Mouse (Mus musculus) bone marrow, adult 2 months (tissue): ENCODE measurements at regions not wholly inside any gene's neighbourhood (a gene's known extent, or its start where the extent isn't known, plus 50 kb on each side); places are given as distances from the start of the nearest gene placed in this dataset.

Source experiments
- H3K27ac ChIP-seq: fragments of 200-500 bp; 2 replicates; pipeline ENCODE4 v1.5.1; 2012; ENCODE audit warnings: low read depth, mild to moderate bottlenecking, control low read depth, inconsistent platforms, low read length; ENCODE audit not compliant: control insufficient read depth, poor library complexity, insufficient read depth
- H3K4me1 ChIP-seq: fragments of 200-500 bp; 2 replicates; pipeline ENCODE4 v1.6.1; 2011; ENCODE audit warnings: low read length; ENCODE audit not compliant: control insufficient read depth, insufficient read depth
- H3K4me3 ChIP-seq: fragments of 200-500 bp; replicated peaks from 2 replicates; pipeline ENCODE3; 2011; ENCODE audit warnings: mild to moderate bottlenecking, low read depth, low read length, control low read depth; ENCODE audit not compliant: control insufficient read depth
- CTCF ChIP-seq: fragments of 200-500 bp; IDR thresholded peaks from 2 replicates; pipeline ENCODE4 v1.5.1; 2011; ENCODE audit warnings: low read length, control low read depth; ENCODE audit not compliant: control insufficient read depth, insufficient read depth
- POLR2A ChIP-seq: fragments of 200-500 bp; IDR thresholded peaks from 2 replicates; pipeline ENCODE4 v1.6.1; 2011; ENCODE audit warnings: low read depth, mild to moderate bottlenecking, control low read depth, low read length, borderline replicate concordance; ENCODE audit not compliant: control insufficient read depth
- WGBS: fragments of 180-500 bp; shearing (Covaris S2); methylation state at CpG from one replicate; pipeline ENCODE4 v1.1.7; 2018; 5-methylcytosine and 5-hydroxymethylcytosine counted together

DNA sequence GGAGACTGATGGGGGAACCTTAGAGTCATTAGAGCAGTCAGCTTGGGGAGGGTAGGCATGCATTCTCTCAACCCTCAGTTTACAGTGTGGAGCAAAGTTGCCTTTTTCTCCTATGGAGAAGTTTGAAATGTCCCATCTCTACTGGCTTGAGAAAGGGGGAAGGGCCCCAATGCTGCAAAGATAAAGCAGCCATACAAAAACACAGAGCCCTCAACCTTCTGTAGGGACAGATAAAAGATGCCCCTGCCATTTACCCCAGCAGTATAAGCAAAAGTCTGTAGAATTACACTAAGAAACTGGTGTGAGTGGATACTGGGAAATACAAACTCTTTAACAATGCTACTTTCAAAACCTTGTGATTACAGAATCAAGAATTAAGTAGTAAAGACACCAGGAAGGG lies 71.9 kb upstream of the Tmem215 start:
- Histone ChIP-seq H3K4me3 (no peak overlapping the region), H3K27ac (no peak overlapping the region), H3K4me1 (no peaks in the 10 kb centered on the region)
- no peak for TF ChIP-seq POLR2A
- TF ChIP-seq CTCF, result no peak

GRCm38 (mm10) chr4:40390183-40390582 lies 81.8 kb upstream of the Tmem215 start:
- H3K27ac ChIP-seq, result no peak overlapping the region
- WGBS, result 45% methylated on average over 1 of the region's 1 CpGs
- no peaks in the 10 kb centered on the region for H3K4me1 ChIP-seq
- TF ChIP-seq CTCF (no peak), POLR2A (no peak)
- no peak overlapping the region for H3K4me3 ChIP-seq

DNA sequence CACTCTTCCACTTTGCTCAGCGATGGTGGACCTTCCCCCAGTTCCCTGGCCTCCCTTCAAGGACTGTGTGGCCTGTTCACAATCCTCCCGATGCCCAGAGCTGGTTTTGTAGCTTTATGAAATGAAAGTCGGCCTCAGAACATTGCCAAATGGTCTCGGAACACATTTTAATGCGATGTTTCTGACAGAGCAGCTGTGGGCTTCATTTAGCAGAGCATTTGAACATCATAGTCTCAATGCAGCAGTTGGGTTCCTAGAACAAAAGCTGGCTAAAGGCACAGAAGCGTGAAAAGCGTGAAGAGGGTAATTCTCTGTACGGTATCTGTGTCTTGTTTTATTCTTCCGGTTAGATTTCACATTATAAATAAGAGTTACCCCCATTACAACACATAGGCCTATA lies 86.7 kb upstream of the Tmem215 start:
- H3K4me3 ChIP-seq, result no peak overlapping the region
- no peak overlapping the region for H3K27ac ChIP-seq
- TF ChIP-seq POLR2A (no peak), CTCF (no peak)
- WGBS, result 85% methylated on average over 9 of the region's 9 CpGs
- no peaks in the 10 kb centered on the region; the same call in 1 of the 2 replicates for H3K4me1 ChIP-seq

DNA sequence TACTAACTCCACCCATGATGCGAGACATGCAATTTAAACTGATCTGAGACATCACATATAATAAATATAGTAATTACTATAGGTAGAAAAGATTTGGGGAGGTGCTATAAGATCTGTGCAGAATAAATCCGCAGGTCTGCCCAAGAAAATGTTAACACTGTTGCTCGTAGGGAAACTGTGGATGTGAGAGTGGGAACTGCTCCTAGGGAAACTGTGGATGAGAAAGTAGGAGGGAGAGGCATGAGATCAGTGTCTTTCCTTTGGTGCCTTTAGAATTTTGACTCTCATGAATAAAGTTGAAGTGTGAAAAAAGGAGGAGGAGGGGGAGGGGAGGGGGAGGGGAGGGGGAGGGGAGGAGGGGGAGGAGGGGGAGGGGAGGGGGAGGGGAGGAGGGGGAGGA lies 87.3 kb upstream of the Tmem215 start:
- Histone ChIP-seq H3K4me3 (no peak overlapping the region), H3K4me1 (no peaks in the 10 kb centered on the region; the same call in 1 of the 2 replicates), H3K27ac (no peak overlapping the region)
- TF ChIP-seq CTCF (no peak), POLR2A (no peak)
- 83% methylated on average over 3 of the region's 3 CpGs for WGBS

- Histone ChIP-seq H3K4me1 (no peaks in the 10 kb centered on the region; the same call in 1 of the 2 replicates), H3K4me3 (no peak overlapping the region), H3K27ac (no peak overlapping the region)
- WGBS, result 4% methylated on average over 8 of the region's 8 CpGs
- TF ChIP-seq CTCF (no peak), POLR2A (no peak)
Measured at GRCm38 (mm10) chr4:40380309-40380708, 91.7 kb upstream of the Tmem215 start.

DNA sequence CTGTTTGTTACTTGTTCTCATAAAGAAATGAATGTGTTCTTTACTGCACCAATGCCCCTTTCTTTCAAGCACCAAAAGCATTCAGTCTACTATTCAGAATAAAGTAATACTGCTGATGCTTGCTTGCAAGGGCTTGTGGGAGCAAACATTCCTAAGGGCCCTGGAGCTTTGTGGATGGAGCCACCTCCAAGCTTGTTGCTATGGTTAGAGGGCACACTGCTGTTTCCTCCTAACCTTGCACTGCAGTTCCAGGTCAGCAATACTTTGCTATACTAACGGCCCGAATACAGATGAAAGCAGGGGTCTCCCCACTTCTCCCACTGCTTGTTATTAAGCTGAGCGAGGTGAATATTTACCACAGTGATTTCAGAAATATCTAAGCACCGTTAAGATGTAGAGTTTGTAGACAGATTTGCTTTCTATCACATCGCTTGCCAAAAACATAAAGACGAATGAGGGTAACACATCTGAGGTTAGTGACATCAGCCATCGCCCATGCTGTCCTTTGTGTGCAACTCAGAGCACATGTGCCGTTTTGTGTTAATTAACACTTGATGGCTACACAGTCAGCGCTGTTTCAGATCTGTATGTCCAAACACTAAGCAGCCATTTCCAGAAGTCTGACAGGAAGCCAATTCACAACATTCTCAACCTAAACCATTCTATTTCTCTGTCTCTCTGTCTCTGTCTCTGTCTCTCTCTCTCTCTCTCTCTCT lies 96.4 kb upstream of the Ndufb6 start:
- H3K4me1 ChIP-seq, result no peaks in the 10 kb centered on the region; the same call in 1 of the 2 replicates
- no peak overlapping the region for H3K27ac ChIP-seq
- TF ChIP-seq CTCF (no peak), POLR2A (no peak)
- 77% methylated on average over 9 of the region's 9 CpGs for WGBS
- no peak overlapping the region for H3K4me3 ChIP-seq

DNA sequence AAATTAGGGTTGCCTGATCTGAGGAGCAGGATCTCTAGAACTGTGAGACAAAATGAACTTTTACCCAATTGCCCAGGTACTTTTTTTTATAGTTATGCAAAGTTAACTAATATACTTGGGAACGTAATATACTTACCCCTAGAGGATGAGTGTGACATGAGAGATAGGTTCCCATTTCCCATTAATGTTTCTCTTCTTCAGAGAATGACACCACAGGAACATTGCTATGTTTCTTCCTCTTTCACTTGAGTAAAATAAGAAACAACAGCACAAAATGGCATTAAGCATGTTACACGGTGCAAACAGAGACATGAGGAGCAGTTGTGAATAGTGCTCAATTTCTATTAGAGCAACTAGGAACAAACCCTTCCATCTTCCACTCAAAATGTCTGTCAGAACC lies 95.0 kb upstream of the Ndufb6 start:
- H3K27ac ChIP-seq, result no peak overlapping the region
- H3K4me1 ChIP-seq, result no peaks in the 10 kb centered on the region; the same call in 1 of the 2 replicates
- TF ChIP-seq POLR2A, result no peak
- no peak for TF ChIP-seq CTCF
- 13% methylated on average over 2 of the region's 2 CpGs for WGBS
- H3K4me3 ChIP-seq, result no peak overlapping the region

GRCm38 (mm10) chr4:40364329-40364728 lies 85.1 kb upstream of the Ndufb6 start:
- 11% methylated on average over 3 of the region's 3 CpGs for WGBS
- Histone ChIP-seq H3K4me1 (no peaks in the 10 kb centered on the region; the same call in 1 of the 2 replicates), H3K27ac (no peak overlapping the region), H3K4me3 (no peak overlapping the region)
- TF ChIP-seq CTCF (no peak), POLR2A (no peak)

DNA sequence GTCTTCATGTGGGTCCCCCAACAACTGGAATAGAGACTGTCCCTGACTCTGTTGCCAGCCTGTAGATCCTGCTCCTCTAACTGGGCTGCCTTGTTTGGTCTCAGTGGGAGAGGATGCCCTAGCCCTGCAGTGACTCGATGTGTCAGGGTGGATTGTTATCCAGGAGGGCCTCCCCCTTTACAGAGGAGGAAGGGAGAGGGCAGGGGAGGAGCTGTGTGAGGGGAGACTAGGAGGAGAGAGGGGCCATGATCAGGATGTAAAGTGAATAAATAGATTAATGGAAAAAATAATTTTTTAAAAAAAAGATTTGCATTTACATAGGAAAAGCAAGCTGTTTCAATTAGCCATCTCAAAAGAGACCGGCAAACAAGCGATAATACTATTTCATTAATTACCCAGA lies 80.1 kb upstream of the Ndufb6 start:
- 71% methylated on average over 3 of the region's 3 CpGs for WGBS
- TF ChIP-seq POLR2A, result no peak
- no peak for TF ChIP-seq CTCF

More for the DNA sequence above, 80.1 kb upstream of the Ndufb6 start:
- H3K27ac ChIP-seq, result no peak overlapping the region
- H3K4me1 ChIP-seq, result no peaks in the 10 kb centered on the region; the same call in 1 of the 2 replicates
- no peak overlapping the region for H3K4me3 ChIP-seq
